Mouse (Mus musculus): ENCODE data around the gene Hoxa5.

Hoxa5 gene

GRCm38 (mm10) chr6:52161336-52162092 is 42.9 kb downstream of the Hoxa5 start:
- no peak for DNase-seq

- no peak for DNase-seq
These were observed 43.7 kb downstream of the Hoxa5 start for GRCm38 (mm10) chr6:52160511-52161335.

- DNase-seq: no peak
These were observed 44.4 kb downstream of the Hoxa5 start for GRCm38 (mm10) chr6:52159979-52160378.

GRCm38 (mm10) chr6:52159164-52159761 is 45.1 kb downstream of the Hoxa5 start:
- DNase-seq: no peak

- no peak for DNase-seq
These were observed 45.9 kb downstream of the Hoxa5 start, which contains the start of gene Hoxa1 for GRCm38 (mm10) chr6:52158276-52159051. Gene Hoxa1 (minus strand): TSS chr6:52158317.

- DNase-seq: no peak
These were observed 46.7 kb downstream of the Hoxa5 start for GRCm38 (mm10) chr6:52157466-52158275.

- no peak for DNase-seq
These were observed 47.7 kb downstream of the Hoxa5 start for GRCm38 (mm10) chr6:52156551-52157200.

- DNase-seq: no peak
These were observed 48.9 kb downstream of the Hoxa5 start for GRCm38 (mm10) chr6:52155471-52155870.

- no peak for DNase-seq
These were observed 50.3 kb downstream of the Hoxa5 start for GRCm38 (mm10) chr6:52154044-52154443.

- no peak for DNase-seq
These were observed 51.1 kb downstream of the Hoxa5 start for GRCm38 (mm10) chr6:52153270-52153669.

GRCm38 (mm10) chr6:52152226-52153193 is 51.9 kb downstream of the Hoxa5 start:
- DNase-seq: no peak

Data from cerebellum, adult 9-10 months (tissue).